Mouse (Mus musculus) liver, embryonic 11.5 days (tissue): ENCODE data around the gene Gast. TPM values are rescaled to one million over a fixed set of nuclear protein-coding genes. Genes with fewer than 3 reads are reported as not detected.
"Not testable (repeated sequence)": the region's sequence is repeated elsewhere in the genome, so short reads cannot be mapped to it uniquely, and the experiment has no call there.

Experiments
- ATAC-seq: fragments of 200-750 bp; cut with Nextera tagmentation; replicated peaks from 2 replicates; pipeline ENCODE4 v1.8.0; 2017; ENCODE audit warnings: moderate number of reproducible peaks, mild to moderate bottlenecking, moderate TSS enrichment, moderate library complexity; ENCODE audit not compliant: low FRiP score
- DNase-seq: peaks from one replicate; pipeline ENCODE4 v3.0.0-alpha.2; 2017; ENCODE audit warnings: low spot score
- H3K27ac ChIP-seq: fragments of 300-500 bp; sonication (generic); 2 replicates; pipeline ENCODE4 v1.5.1; 2014; ENCODE audit warnings: mild to moderate bottlenecking, low read depth, low read length, control low read depth
- H3K27me3 ChIP-seq: fragments of 300-500 bp; sonication (generic); replicated peaks from 2 replicates; pipeline ENCODE4 v1.6.1; 2014; ENCODE audit warnings: low read length, mixed read lengths; ENCODE audit not compliant: control insufficient read depth, insufficient read depth
- H3K36me3 ChIP-seq: fragments of 300-500 bp; sonication (generic); 2 replicates; pipeline ENCODE4 v1.6.1; 2014; ENCODE audit warnings: mild to moderate bottlenecking, low read length, moderate library complexity, mixed read lengths; ENCODE audit not compliant: control insufficient read depth, insufficient read depth
- H3K4me1 ChIP-seq: fragments of 300-500 bp; sonication (generic); replicated peaks from 2 replicates; pipeline ENCODE4 v1.6.1; 2014; ENCODE audit warnings: low read length, mixed read lengths; ENCODE audit not compliant: control insufficient read depth, insufficient read depth
- H3K4me2 ChIP-seq: fragments of 300-500 bp; sonication (generic); 2 replicates; pipeline ENCODE4 v1.6.1; 2014; ENCODE audit warnings: mild to moderate bottlenecking, control low read depth, moderate library complexity
- H3K4me3 ChIP-seq: fragments of 300-500 bp; sonication (generic); 2 replicates; pipeline ENCODE4 v1.5.1; 2014; ENCODE audit warnings: low read depth, low read length, control low read depth
- H3K9ac ChIP-seq: fragments of 300-500 bp; sonication (generic); 2 replicates; pipeline ENCODE4 v1.6.1; 2014; ENCODE audit warnings: low read depth, low read length, control low read depth
- H3K9me3 ChIP-seq: fragments of 300-500 bp; sonication (generic); 2 replicates; pipeline ENCODE4 v1.6.1; 2016; ENCODE audit warnings: low read length, inconsistent platforms, mixed read lengths; ENCODE audit not compliant: control insufficient read depth
- WGBS: fragments of 180-500 bp; shearing (Covaris S2); extraction: QIAGEN DNeasy Blood & Tissue Kit; methylation state at CpG from one replicate; pipeline ENCODE4 v1.1.7; 2014; 5-methylcytosine and 5-hydroxymethylcytosine counted together
- polyA plus RNA-seq: library from polyadenylated mRNA; unstranded; fragments of >200 nt; fragmentation: Nextera tagmentation; extraction: Ambion mirVana; gene quantifications from 2 replicates; pipeline ENCODE4 v1.2.1, GENCODE M21; 2014

Gene Gast
- polyA plus RNA-seq, 1 experiment from 2014 or later: not detected

DNA sequence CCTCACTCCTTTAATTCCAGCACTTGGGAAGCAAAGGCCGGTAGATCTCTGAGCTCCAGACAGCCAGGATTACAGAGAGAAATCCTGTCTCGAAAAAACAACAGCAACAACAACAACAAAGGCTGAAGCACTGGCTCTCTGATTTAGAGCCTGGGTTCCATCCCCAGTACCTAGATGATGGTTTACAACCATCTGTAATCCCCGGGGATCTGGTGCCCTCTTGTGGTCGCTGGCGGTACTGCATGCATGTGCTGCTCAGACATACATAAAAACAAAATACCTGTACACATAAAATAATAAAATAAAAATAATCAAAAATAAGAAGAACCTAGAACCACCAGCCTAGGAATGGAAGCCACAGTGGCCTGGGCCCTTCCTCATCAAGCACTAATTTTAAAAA is 33.9 kb upstream of the Gast start:
- H3K27ac ChIP-seq: no peak overlapping the region
- ATAC-seq (no peak), DNase-seq (peak; percentile 74)
- no peak overlapping the region for H3K4me3 ChIP-seq
- 5% methylated on average over 5 of the region's 5 CpGs for WGBS
- no peak overlapping the region for H3K4me2 ChIP-seq
- no peaks in the 10 kb centered on the region for H3K4me1 ChIP-seq
- no peak overlapping the region for H3K9ac ChIP-seq
- H3K9me3 ChIP-seq: no peaks in the 10 kb centered on the region
- H3K27me3 ChIP-seq: no peaks in the 10 kb centered on the region
- H3K36me3 ChIP-seq: no peaks in the 10 kb centered on the region

DNA sequence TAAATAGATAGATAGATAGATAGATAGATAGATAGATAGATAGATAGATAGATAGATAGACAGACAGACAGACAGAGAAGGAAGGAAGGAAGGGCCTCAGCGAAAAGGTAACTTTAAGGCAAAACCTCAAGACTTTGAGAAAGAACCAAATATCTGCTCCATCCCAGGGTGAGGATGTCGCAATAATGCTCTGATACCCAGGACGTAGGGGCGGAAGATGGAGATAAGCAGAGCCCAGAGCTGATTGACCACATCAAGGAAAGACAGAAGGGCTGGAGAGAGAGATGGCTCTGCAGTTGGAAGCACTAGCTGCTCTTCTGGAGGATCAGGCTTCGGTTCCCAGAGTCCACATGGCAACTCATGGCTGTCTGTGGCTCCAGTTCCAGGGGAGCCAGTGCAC is 32.9 kb upstream of the Gast start:
- no peaks in the 10 kb centered on the region for H3K4me1 ChIP-seq
- WGBS: 46% methylated on average over 5 of the region's 5 CpGs
- DNase-seq (no peak), ATAC-seq (no peak)
- H3K27ac ChIP-seq: no peak overlapping the region
- H3K27me3 ChIP-seq: no peaks in the 10 kb centered on the region
- no peaks in the 10 kb centered on the region for H3K9me3 ChIP-seq
- no peak overlapping the region for H3K9ac ChIP-seq
- no peak overlapping the region for H3K4me3 ChIP-seq
- no peaks in the 10 kb centered on the region for H3K36me3 ChIP-seq
- H3K4me2 ChIP-seq: no peak overlapping the region

DNA sequence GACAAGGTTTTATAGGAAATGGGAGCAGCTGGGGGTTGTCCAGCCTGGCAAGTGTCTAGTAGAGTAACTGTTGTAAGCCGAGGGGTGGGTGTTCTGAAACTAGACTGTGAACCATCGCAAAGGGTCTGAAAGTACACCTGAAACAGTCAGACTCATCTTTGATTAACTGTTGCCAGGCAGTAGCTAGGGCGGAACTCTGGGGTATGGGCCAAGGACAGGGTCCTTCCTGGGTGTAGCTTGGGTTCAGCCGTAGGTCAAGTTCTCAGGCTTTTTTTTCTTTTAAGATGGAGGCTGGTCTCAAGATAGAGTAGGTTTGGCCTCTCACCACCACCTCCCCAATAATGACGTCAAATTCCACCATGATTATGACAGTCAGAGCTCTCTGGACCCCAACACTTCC is 26.3 kb upstream of the Gast start:
- DNase-seq (no peak), ATAC-seq (no peak)
- 83% methylated on average over 5 of the region's 5 CpGs for WGBS
- H3K4me2 ChIP-seq: no peak overlapping the region
- no peaks in the 10 kb centered on the region for H3K36me3 ChIP-seq
- no peak overlapping the region for H3K27ac ChIP-seq
- H3K4me3 ChIP-seq: no peak overlapping the region
- H3K4me1 ChIP-seq: no peaks in the 10 kb centered on the region
- H3K9me3 ChIP-seq: no peaks in the 10 kb centered on the region
- no peak overlapping the region for H3K9ac ChIP-seq
- no peaks in the 10 kb centered on the region for H3K27me3 ChIP-seq

DNA sequence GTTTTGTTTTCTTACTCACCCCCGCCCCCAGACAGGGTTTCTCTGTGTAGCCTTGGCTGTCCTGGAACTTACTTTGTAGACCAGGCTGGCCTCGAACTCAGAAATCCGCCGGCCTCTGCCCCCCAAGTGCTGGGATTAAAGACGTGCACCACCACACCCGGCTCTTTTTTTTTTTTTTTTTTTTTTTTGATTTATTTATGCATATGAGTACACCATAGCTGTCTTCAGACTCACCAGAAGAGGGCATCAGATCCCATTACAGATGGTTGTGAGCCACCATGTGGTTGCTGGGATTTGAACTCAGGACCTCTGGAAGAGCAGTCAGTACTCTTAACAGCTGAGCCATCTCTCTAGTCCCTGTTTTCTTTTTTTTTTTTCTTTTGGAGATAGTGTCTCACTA is 25.5 kb upstream of the Gast start:
- H3K36me3 ChIP-seq, H3K9ac ChIP-seq, H3K4me3 ChIP-seq, H3K4me1 ChIP-seq, H3K27ac ChIP-seq, DNase-seq, H3K4me2 ChIP-seq, H3K9me3 ChIP-seq, H3K27me3 ChIP-seq, ATAC-seq: not testable (repeated sequence)
- WGBS: 78% methylated on average over 6 of the region's 6 CpGs

DNA sequence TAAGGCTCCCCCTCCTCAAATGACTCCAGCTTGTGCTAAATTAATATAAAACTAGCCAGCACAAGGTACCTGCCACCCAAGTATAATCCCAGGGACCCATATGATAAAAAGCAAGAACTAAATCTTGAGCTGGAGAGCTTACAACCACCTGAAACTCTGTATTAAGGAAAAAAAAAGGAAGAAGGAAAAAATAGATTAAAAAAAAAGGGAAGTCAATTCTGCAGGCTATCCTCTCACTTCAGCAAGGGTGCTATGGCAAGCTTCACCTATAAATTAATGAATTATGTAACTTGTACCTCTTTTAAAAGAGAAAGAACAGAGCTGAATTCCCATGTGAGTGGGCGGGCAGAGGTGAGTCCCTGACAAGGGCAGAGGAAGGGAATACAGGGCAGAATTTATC is 22.6 kb upstream of the Gast start:
- no peaks in the 10 kb centered on the region for H3K27me3 ChIP-seq
- ATAC-seq (no peak), DNase-seq (no peak)
- 57% methylated on average over 1 of the region's 1 CpGs for WGBS
- no peak overlapping the region for H3K4me3 ChIP-seq
- H3K27ac ChIP-seq: no peak overlapping the region
- no peaks in the 10 kb centered on the region for H3K36me3 ChIP-seq
- H3K4me2 ChIP-seq: no peak overlapping the region
- H3K4me1 ChIP-seq: no peaks in the 10 kb centered on the region
- H3K9ac ChIP-seq: no peak overlapping the region
- H3K9me3 ChIP-seq: no peaks in the 10 kb centered on the region

DNA sequence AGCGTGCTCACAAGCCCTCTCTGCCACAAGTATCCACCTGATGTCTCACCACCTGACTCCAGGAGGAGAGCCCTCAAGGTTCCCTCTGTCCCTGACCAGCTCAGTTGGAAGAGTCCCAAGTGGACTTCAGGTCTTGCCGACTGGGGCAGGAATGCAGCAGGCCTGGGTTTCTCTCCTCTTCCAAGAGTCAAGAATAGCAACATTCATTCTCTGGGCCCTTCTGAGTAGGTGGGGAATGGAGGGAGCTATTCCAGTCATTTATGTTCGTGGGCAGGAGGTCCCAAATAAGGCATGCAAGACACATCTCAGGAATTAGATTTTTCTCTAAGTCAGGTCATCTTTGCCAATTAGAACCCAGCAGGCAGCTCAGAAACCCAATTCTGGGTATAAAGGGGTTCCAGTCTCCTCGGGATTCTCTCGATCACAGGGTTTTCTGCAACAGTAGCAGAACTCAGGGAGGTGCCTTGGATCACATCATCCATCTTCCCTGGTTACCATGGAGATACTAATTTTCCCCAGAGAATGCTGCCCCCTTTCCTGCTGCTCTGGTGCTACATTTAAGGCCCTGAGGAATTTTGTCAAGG is 22.0 kb upstream of the Gast start:
- WGBS: 51% methylated on average over 5 of the region's 5 CpGs
- no peak overlapping the region for H3K4me2 ChIP-seq
- H3K4me1 ChIP-seq: no peaks in the 10 kb centered on the region
- H3K36me3 ChIP-seq: no peaks in the 10 kb centered on the region
- H3K9ac ChIP-seq: no peak overlapping the region
- H3K27ac ChIP-seq: no peak overlapping the region
- no peaks in the 10 kb centered on the region for H3K9me3 ChIP-seq
- no peaks in the 10 kb centered on the region for H3K27me3 ChIP-seq
- no peak overlapping the region for H3K4me3 ChIP-seq
- DNase-seq (no peak), ATAC-seq (no peak)

DNA sequence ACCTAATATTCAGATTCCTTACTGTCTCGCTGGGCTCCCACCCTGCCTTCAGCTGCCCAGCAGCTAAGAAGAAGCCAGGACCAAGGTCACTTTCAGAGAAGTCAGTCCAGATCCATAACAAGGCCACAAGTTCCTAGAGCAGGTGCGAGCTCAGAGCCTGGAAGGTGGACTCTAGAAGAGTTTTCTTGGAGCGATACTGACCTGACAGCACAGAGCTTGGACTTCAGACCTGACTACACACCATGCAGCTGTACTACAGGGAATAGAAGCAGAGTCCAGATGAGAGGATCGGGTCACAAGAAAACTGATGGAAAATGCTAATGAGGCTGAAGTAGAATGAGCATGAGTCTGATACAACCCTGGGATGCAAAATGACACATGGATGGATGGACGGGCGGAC is 20.8 kb upstream of the Gast start:
- Histone ChIP-seq H3K9ac (no peak overlapping the region), H3K4me1 (peaks cover 6% of the 10 kb centered on the region; the same call in 1 of the 2 replicates), H3K4me2 (no peak overlapping the region), H3K27me3 (no peaks in the 10 kb centered on the region), H3K27ac (no peak overlapping the region), H3K4me3 (no peak overlapping the region), H3K9me3 (no peaks in the 10 kb centered on the region), H3K36me3 (no peaks in the 10 kb centered on the region)
- WGBS: 89% methylated on average over 6 of the region's 6 CpGs
- ATAC-seq (no peak), DNase-seq (no peak)

DNA sequence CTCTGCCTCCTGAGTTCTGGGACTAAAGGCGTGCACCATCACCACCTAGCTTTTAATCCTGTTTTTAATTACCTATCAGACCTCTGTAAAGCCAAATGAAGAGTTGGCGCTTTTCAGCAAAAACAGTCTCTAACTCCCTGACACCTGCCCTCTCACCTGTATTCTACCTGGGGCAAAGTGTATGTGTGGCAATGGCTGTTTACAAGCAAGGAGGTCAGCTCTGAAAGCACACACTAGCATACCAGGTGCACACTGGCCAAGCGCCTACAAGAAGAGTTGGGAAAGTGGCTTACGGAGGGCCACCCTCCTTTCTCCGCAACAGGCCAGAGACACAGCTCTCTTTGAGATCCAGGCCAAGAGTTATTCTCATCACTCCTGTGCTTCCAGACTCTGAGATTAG is 18.8 kb upstream of the Gast start:
- Histone ChIP-seq H3K9me3 (no peaks in the 10 kb centered on the region), H3K27me3 (no peaks in the 10 kb centered on the region), H3K4me1 (peaks cover 8% of the 10 kb centered on the region; the same call in 1 of the 2 replicates), H3K36me3 (peaks cover under 1% of the 10 kb centered on the region), H3K4me3 (no peak overlapping the region), H3K4me2 (no peak overlapping the region), H3K9ac (no peak overlapping the region), H3K27ac (no peak overlapping the region)
- 95% methylated on average over 5 of the region's 5 CpGs for WGBS
- ATAC-seq (no peak), DNase-seq (no peak)

DNA sequence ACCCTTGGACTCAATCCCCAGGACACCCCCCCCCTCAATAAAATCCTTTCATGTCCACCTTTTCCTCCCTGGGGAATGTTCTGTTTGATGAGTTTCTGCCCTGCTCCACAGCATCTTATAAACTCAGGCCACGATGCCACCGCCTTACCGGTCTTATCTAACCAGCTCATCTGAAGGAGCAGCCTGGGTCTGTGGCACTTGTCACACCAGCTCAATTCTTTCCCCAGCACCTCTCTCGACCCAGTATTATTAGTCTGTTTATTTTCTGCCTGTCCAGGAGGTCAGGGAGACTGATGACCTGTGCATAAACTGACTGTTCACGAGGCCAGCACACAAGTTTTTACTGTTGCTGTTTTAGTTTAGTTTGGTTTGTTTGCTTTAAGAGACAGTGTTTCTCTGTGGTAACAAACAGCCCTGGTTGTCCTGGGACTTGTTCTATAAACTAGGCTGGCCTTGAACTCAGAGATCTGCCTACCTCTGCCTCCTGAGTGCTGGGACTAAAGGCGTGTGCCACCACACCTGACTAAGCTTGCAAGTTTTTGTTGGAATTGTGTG is 16.3 kb upstream of the Gast start:
- peaks cover 8% of the 10 kb centered on the region; the same call in 1 of the 2 replicates for H3K4me1 ChIP-seq
- no peaks in the 10 kb centered on the region for H3K9me3 ChIP-seq
- peak overlapping the region; percentile 83 for H3K27ac ChIP-seq
- peaks cover 16% of the 10 kb centered on the region for H3K36me3 ChIP-seq
- H3K9ac ChIP-seq: peak overlapping the region; percentile 38; the same call in 1 of the 2 replicates
- 38% methylated on average over 6 of the region's 6 CpGs for WGBS
- DNase-seq: no peak
- H3K4me2 ChIP-seq: peak overlapping the region; percentile 70
- no peak overlapping the region for H3K4me3 ChIP-seq
- no peaks in the 10 kb centered on the region for H3K27me3 ChIP-seq
- no peak for ATAC-seq
